Mouse (Mus musculus): ENCODE results near the gene Ginm1.

DNA sequence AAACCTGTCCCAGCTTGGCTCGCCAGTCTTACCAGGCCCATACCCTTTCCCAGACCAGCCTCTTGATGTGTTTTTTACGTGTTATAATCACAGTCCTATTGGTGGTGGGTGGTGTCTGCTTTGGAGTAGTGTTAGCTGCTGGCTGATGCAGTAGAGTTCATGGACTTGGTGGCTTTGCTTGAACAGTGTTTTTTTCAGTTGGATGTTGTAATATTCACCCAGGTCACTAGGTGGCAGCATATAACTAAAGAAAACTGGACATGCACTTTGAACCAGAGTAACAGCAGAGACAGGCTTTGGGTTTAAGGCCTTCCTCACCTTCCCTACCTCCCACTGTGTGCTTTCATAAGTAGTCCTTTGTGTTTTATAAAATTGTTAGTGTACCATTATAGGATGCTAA lies 17.3 kb upstream of the Ginm1 start:
- TF ChIP-seq CTCF (IDR thresholded peaks at IDR 0.05; ENCODE audit: borderline replicate concordance, insufficient read depth, low read length): no peak
- TF ChIP-seq POLR2A (IDR thresholded peaks at IDR 0.05; ENCODE audit: low read depth, low read length): no peak

All from embryonic fibroblast, embryonic 13.5 days (primary cell).